Mouse (Mus musculus): ENCODE results near the gene Gm2431.

GRCm38 (mm10) chr7:142231540-142231939 is 26.6 kb downstream of the Gm2431 start:
- TF ChIP-seq CTCF (IDR thresholded peaks at IDR 0.05; ENCODE audit: control insufficient read depth, insufficient read depth, insufficient read length) (no peak), USF1 (IDR thresholded peaks at IDR 0.05; ENCODE audit: low read depth) (no peak)

All from C2C12 (cell line).